Mouse (Mus musculus) liver, embryonic 12.5 days (tissue): ENCODE results near the gene Spcs2. TPM values are rescaled to one million over a fixed set of nuclear protein-coding genes. Genes with fewer than 3 reads are reported as not detected.

ENCODE experiments used
- ATAC-seq: fragments of 200-750 bp; cut with Nextera tagmentation; 2 replicates; pipeline ENCODE4 v1.8.0; 2017; ENCODE audit warnings: moderate number of reproducible peaks, mild to moderate bottlenecking, moderate library complexity
- H3K27ac ChIP-seq: fragments of 300-500 bp; sonication (generic); 2 replicates; pipeline ENCODE4 v1.5.1; 2016; ENCODE audit warnings: mild to moderate bottlenecking
- H3K27me3 ChIP-seq: fragments of 300-500 bp; sonication (generic); replicated peaks from 2 replicates; pipeline ENCODE4 v1.6.1; 2016; ENCODE audit warnings: mild to moderate bottlenecking, moderate library complexity
- H3K36me3 ChIP-seq: fragments of 300-500 bp; sonication (generic); 2 replicates; pipeline ENCODE4 v1.6.1; 2016; ENCODE audit warnings: mild to moderate bottlenecking, moderate library complexity
- H3K4me1 ChIP-seq: fragments of 300-500 bp; sonication (generic); 2 replicates; pipeline ENCODE4 v1.6.1; 2016
- H3K4me2 ChIP-seq: fragments of 300-500 bp; sonication (generic); 2 replicates; pipeline ENCODE4 v1.6.1; 2016; ENCODE audit warnings: mild to moderate bottlenecking, moderate library complexity
- H3K4me3 ChIP-seq: fragments of 300-500 bp; sonication (generic); 2 replicates; pipeline ENCODE4 v1.5.1; 2016; ENCODE audit warnings: mild to moderate bottlenecking, moderate library complexity
- H3K9ac ChIP-seq: fragments of 300-500 bp; sonication (generic); 2 replicates; pipeline ENCODE4 v1.6.1; 2016; ENCODE audit warnings: mild to moderate bottlenecking, moderate library complexity
- H3K9me3 ChIP-seq: fragments of 300-500 bp; sonication (generic); replicated peaks from 2 replicates; pipeline ENCODE4 v1.6.1; 2016; ENCODE audit warnings: mild to moderate bottlenecking, moderate library complexity
- WGBS: fragments of 180-500 bp; shearing (Covaris S2); methylation state at CpG from one replicate; pipeline ENCODE4 v1.1.7; 2016; ENCODE audit not compliant: insufficient replicate concordance; 5-methylcytosine and 5-hydroxymethylcytosine counted together
- polyA plus RNA-seq: library from polyadenylated mRNA; unstranded; fragments of >200 nt; fragmentation: Nextera tagmentation; extraction: Ambion mirVana; gene quantifications from 2 replicates; pipeline ENCODE4 v1.2.1, GENCODE M21; 2016

Gene Spcs2
- polyA plus RNA-seq: 216 and 224 TPM in 2 replicates

GRCm38 (mm10) chr7:99863362-99863761, at the start of gene Spcs2:
Gene Spcs2 (minus strand): TSS chr7:99863462.
- 39% methylated on average over 7 of the region's 7 CpGs for WGBS
- no peak within 1 kb of the TSS for H3K9ac ChIP-seq
- ATAC-seq: no peak

GRCm38 (mm10) chr7:99911038-99911437, 47.8 kb upstream of the Spcs2 start:
- peaks cover 23% of the 10 kb centered on the region for H3K4me1 ChIP-seq
- no peak for ATAC-seq
- H3K36me3 ChIP-seq: no peaks in the 10 kb centered on the region
- H3K4me3 ChIP-seq: no peak overlapping the region
- WGBS: 46% methylated on average over 5 of the region's 5 CpGs
- no peak overlapping the region for H3K9ac ChIP-seq
- H3K9me3 ChIP-seq: no peaks in the 10 kb centered on the region
- peaks cover 26% of the 10 kb centered on the region for H3K27me3 ChIP-seq
- H3K4me2 ChIP-seq: no peak overlapping the region
- H3K27ac ChIP-seq: no peak overlapping the region

More at GRCm38 (mm10) chr7:99863362-99863761, at the start of gene Spcs2:
- Histone ChIP-seq H3K4me3 (no peak within 1 kb of the TSS), H3K4me1 (peaks cover 10% of the 10 kb centered on the region), H3K36me3 (no peaks in the 10 kb centered on the region), H3K27ac (no peak within 1 kb of the TSS), H3K27me3 (peaks cover 12% of the 10 kb centered on the region), H3K9me3 (no peaks in the 10 kb centered on the region), H3K4me2 (no peak within 1 kb of the TSS)

- no peak overlapping the region for H3K4me2 ChIP-seq
- H3K27me3 ChIP-seq: 0 out of 2 replicates have a peak, but pooled peaks cover 5% of the 10 kb centered on the region
- H3K9me3 ChIP-seq: no peaks in the 10 kb centered on the region
- no peak overlapping the region for H3K4me3 ChIP-seq
- peak; percentile 71 for ATAC-seq
- peaks cover 23% of the 10 kb centered on the region for H3K4me1 ChIP-seq
- no peak overlapping the region for H3K9ac ChIP-seq
- WGBS: 25% methylated on average over 3 of the region's 3 CpGs
- no peak overlapping the region for H3K27ac ChIP-seq
- no peaks in the 10 kb centered on the region for H3K36me3 ChIP-seq
Observed at GRCm38 (mm10) chr7:99907463-99907862, 44.2 kb upstream of the Spcs2 start.

DNA sequence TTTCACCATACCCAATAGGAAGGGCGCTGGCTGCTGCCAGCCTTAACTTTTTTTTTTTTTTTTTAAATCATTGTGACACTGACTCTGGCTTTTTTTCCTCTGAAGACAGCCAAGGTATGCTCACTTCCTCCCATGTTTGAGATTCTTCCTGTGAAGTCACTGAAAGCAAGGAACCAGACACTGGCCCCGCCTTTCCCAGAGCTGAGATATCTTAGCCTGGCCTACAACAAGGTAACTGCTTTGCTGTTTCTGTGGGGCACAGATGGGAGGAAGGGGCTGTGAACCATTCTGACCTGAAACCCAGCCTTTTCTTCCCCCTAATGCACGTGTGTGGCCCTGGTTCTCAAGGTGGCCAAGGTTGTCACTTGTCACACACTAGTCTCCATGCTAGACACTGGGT, 43.1 kb upstream of the Spcs2 start:
- Histone ChIP-seq H3K9ac (no peak overlapping the region), H3K4me3 (no peak overlapping the region), H3K4me2 (no peak overlapping the region), H3K36me3 (no peaks in the 10 kb centered on the region), H3K4me1 (peaks cover 23% of the 10 kb centered on the region), H3K27ac (no peak overlapping the region), H3K27me3 (peaks cover 11% of the 10 kb centered on the region), H3K9me3 (no peaks in the 10 kb centered on the region)
- no peak for ATAC-seq
- WGBS: 63% methylated on average over 3 of the region's 3 CpGs

GRCm38 (mm10) chr7:99904421-99905005, 41.3 kb upstream of the Spcs2 start:
- WGBS: 18% methylated on average over 3 of the region's 3 CpGs
- Histone ChIP-seq H3K9me3 (no peaks in the 10 kb centered on the region), H3K27ac (no peak overlapping the region), H3K4me2 (no peak overlapping the region), H3K27me3 (peaks cover 10% of the 10 kb centered on the region), H3K9ac (no peak overlapping the region), H3K4me3 (no peak overlapping the region), H3K36me3 (no peaks in the 10 kb centered on the region), H3K4me1 (peaks cover 23% of the 10 kb centered on the region)
- no peak for ATAC-seq

DNA sequence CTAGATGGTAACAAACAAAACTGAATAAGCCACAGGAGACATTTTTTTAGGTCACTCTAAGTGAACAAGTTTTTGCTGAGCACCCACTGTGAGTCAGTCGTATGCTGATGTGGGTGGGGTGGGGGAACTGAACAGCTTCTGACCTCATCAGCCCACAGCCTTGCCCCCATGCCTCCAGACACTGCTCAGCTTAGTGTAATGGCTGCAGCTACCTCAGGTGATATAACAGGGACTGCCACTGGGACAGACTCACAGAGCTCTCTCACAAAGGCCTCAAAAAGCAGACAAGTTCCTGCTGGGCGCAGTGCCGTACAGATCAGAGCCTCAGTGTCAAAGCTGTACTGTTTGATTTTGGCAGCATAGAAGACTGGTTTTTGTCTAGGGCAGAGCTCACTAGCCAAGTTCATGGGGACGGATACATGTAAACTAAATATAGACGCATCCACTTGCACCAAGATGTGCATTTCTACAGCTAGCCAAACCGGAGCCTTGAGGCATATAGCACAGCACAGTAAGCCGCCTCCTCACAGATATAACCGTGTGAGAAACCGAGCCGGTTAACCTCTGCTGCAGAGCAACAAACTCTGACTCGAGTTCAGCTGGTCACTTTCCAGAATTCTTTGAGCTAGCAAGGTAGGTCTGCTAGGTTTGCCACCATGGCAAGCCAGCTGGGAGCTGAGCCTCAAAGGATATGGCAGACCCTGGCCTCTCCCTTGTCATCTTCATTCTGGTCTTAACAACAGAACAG, 39.8 kb upstream of the Spcs2 start:
- no peak for ATAC-seq
- Histone ChIP-seq H3K4me1 (peaks cover 18% of the 10 kb centered on the region), H3K9ac (no peak overlapping the region), H3K9me3 (no peaks in the 10 kb centered on the region), H3K36me3 (no peaks in the 10 kb centered on the region), H3K4me2 (no peak overlapping the region), H3K27ac (no peak overlapping the region), H3K4me3 (no peak overlapping the region), H3K27me3 (peaks cover 10% of the 10 kb centered on the region)
- WGBS: 69% methylated on average over 11 of the region's 11 CpGs

- Histone ChIP-seq H3K36me3 (no peaks in the 10 kb centered on the region), H3K9me3 (no peaks in the 10 kb centered on the region), H3K27ac (no peak overlapping the region), H3K27me3 (peaks cover 10% of the 10 kb centered on the region), H3K4me2 (no peak overlapping the region), H3K4me1 (peaks cover 9% of the 10 kb centered on the region), H3K4me3 (no peak overlapping the region), H3K9ac (no peak overlapping the region)
- WGBS: 57% methylated on average over 4 of the region's 4 CpGs
- no peak for ATAC-seq
Observed at GRCm38 (mm10) chr7:99902208-99902607, 38.9 kb upstream of the Spcs2 start.

DNA sequence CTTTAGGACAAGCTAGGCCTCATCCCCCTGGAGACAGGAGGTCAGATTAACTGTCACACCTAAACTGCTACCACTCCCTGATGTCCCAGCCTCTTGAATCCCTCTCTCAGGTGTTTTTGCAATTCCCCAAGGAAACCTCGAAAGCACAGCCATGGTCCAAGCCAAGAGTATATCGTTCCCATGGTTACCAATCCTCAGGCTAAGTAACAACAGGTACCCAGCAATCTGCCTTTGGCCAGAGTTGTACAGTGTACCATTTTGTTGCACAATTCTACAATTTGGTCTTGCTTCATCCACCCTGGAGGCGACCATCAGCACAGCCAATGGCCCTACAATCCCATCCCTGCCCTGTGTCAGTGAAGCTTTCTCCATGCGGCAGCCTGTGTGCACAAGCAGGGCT, 33.6 kb upstream of the Spcs2 start:
- WGBS: 63% methylated on average over 4 of the region's 4 CpGs
- H3K4me2 ChIP-seq: no peak overlapping the region
- ATAC-seq: no peak

DNA sequence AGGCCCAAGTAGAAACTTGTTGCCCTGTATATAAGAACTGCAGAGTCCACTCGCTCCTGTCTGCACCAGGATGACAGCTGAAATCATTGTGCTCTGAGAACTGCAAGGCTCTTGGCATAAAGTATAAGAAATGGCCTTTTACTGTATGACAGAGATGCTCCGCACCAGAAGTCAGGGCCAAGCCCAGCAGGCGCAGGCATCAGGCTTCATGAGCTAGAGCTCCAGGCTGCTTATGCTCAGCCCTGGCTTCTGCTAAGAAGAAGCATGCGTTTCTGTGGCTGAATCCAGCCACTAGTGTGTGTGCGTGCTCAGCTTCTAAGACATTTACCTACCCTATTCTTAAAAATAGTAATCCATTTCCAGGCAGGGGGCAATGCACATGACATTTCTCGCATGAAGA, 31.2 kb upstream of the Spcs2 start:
- H3K27me3 ChIP-seq: 0 out of 2 replicates have a peak, but pooled peaks cover 7% of the 10 kb centered on the region
- H3K4me1 ChIP-seq: no peaks in the 10 kb centered on the region
- no peak overlapping the region for H3K4me2 ChIP-seq
- no peaks in the 10 kb centered on the region for H3K9me3 ChIP-seq
- H3K9ac ChIP-seq: no peak overlapping the region
- no peaks in the 10 kb centered on the region for H3K36me3 ChIP-seq
- 71% methylated on average over 6 of the region's 6 CpGs for WGBS
- ATAC-seq: no peak
- H3K4me3 ChIP-seq: no peak overlapping the region
- no peak overlapping the region for H3K27ac ChIP-seq

More for the DNA sequence above, 33.6 kb upstream of the Spcs2 start:
- H3K27me3 ChIP-seq: peaks cover 12% of the 10 kb centered on the region
- H3K36me3 ChIP-seq: no peaks in the 10 kb centered on the region
- no peaks in the 10 kb centered on the region for H3K9me3 ChIP-seq
- no peak overlapping the region for H3K9ac ChIP-seq
- no peak overlapping the region for H3K27ac ChIP-seq
- no peaks in the 10 kb centered on the region for H3K4me1 ChIP-seq
- no peak overlapping the region for H3K4me3 ChIP-seq

DNA sequence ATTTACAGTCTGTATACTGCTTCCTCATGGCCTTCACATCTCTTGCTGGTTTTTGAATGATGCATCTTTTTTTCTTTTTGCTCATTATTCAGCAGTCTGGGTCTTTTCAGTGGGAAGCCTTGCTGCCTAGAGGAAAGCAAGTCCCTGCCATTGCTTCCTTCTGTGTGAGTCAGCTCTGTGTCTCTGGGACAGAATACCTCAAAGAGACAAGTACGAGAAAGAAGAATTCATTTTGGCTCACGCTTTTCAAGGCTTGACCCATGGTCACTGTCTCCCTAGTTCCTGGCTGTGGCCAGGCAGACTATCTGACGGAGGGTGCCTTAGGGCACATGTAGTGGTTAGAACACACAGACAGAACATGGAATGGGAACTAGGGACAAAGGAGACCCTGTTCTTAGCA, 30.7 kb upstream of the Spcs2 start:
- no peak for ATAC-seq
- Histone ChIP-seq H3K27me3 (0 out of 2 replicates have a peak, but pooled peaks cover 7% of the 10 kb centered on the region), H3K27ac (no peak overlapping the region), H3K4me3 (no peak overlapping the region), H3K4me2 (no peak overlapping the region), H3K36me3 (no peaks in the 10 kb centered on the region), H3K4me1 (no peaks in the 10 kb centered on the region), H3K9me3 (no peaks in the 10 kb centered on the region), H3K9ac (no peak overlapping the region)
- WGBS: 70% methylated on average over 3 of the region's 3 CpGs

- Histone ChIP-seq H3K4me2 (no peak overlapping the region), H3K4me1 (no peaks in the 10 kb centered on the region), H3K4me3 (no peak overlapping the region), H3K27me3 (0 out of 2 replicates have a peak, but pooled peaks cover 7% of the 10 kb centered on the region), H3K36me3 (no peaks in the 10 kb centered on the region), H3K9me3 (no peaks in the 10 kb centered on the region), H3K27ac (no peak overlapping the region), H3K9ac (no peak overlapping the region)
- ATAC-seq: no peak
- WGBS: 61% methylated on average over 2 of the region's 2 CpGs
Observed at GRCm38 (mm10) chr7:99892351-99892750, 29.1 kb upstream of the Spcs2 start.

DNA sequence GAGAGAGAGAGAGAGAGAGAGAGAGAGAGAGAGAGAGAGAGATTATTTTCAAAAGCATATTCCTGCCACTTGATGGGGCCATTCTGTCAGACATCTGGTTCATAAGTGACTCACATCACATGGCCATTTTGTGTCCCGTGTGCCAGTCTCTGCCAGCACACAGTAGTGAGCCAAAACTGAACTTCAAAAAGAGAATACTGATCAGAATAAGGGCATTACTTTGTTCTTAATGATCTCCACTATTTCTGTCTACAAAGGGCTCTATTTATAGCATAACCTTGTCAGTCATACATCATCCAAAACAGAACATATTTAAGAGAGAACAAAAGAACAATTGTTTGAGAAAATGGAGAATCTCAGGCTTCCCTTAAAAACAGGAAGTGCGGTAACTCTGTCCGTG, 28.2 kb upstream of the Spcs2 start:
- H3K4me3 ChIP-seq: no peak overlapping the region
- ATAC-seq: no peak

More for the DNA sequence above, 28.2 kb upstream of the Spcs2 start:
- Histone ChIP-seq H3K9ac (no peak overlapping the region), H3K9me3 (no peaks in the 10 kb centered on the region), H3K27me3 (0 out of 2 replicates have a peak, but pooled peaks cover 7% of the 10 kb centered on the region), H3K27ac (no peak overlapping the region), H3K4me1 (no peaks in the 10 kb centered on the region), H3K4me2 (no peak overlapping the region), H3K36me3 (no peaks in the 10 kb centered on the region)
- 35% methylated on average over 3 of the region's 3 CpGs for WGBS
